Mouse (Mus musculus): Measurements from ENCODE around the gene Gp1bb. TPM values are rescaled to one million over a fixed set of nuclear protein-coding genes. Genes with fewer than 3 reads are reported as not detected.

The Gp1bb gene
- total and polyA plus RNA-seq, 3 experiments, result not detected

DNA sequence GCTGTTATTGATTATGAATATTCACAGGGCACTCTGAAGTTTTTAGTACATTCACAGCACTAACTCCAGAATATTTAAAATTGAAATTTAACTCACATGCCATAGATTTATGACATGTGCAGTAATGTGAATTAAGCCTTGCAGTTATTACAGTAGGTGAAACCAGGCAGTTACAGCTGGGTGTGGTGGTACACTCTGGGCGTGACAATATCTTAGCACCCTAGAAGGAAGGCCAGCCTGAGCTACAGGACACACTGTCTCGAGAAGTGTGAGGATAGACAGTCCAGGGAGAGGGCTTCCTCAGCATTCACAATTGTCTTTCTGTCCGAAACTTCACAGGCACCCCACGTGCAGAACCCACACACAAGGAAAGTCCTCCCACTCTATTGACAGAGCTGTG lies 22.3 kb upstream of the Gp1bb start:
- dilution Hi-C loops (cut with MboI; ENCODE audit: extremely low pct_ligation_motif_present, extremely low pct_unique_long_range_greater_than_20kb, low sequenced_read_pairs), result no loop called here
- no peaks in the 10 kb centered on the region for H3K4me1 ChIP-seq (ENCODE audit: control insufficient read depth in 1 of 2, insufficient read depth in 2 of 2)
- no peaks in the 10 kb centered on the region for H3K36me3 ChIP-seq (replicated peaks in 1 of 2; ENCODE audit: control insufficient read depth in 1 of 2, insufficient read depth in 1 of 2, low read length in 1 of 2)
- no peak overlapping the region for H3K4me2 ChIP-seq (ENCODE audit: insufficient read depth, low read depth, poor library complexity, severe bottlenecking)
- TF ChIP-seq MXI1 (IDR thresholded peaks at IDR 0.05; ENCODE audit: low read depth, low read length), result no peak
- TF ChIP-seq CHD2 (IDR thresholded peaks at IDR 0.05; ENCODE audit: low read length), result no peak
- TF ChIP-seq NELFE (IDR thresholded peaks at IDR 0.05; ENCODE audit: low read depth, low read length), result no peak
- TF ChIP-seq E2F4 (IDR thresholded peaks at IDR 0.05; ENCODE audit: insufficient replicate concordance, low read depth, low read length), result no peak
- no peak for TF ChIP-seq NRF1 (IDR thresholded peaks at IDR 0.05; ENCODE audit: low read depth, low read length)
- TF ChIP-seq ZC3H11A (IDR thresholded peaks at IDR 0.05; ENCODE audit: low read depth, low read length), result no peak
- H3K9me3 ChIP-seq (replicated peaks; ENCODE audit: low read length), result peaks cover 8% of the 10 kb centered on the region
- no peak for DNase-seq (ENCODE audit: extremely low read depth)
- H3K27ac ChIP-seq (ENCODE audit: insufficient read depth, low read depth), result no peak overlapping the region
- no peak overlapping the region for H3K9ac ChIP-seq (ENCODE audit: insufficient read depth, low read depth)
- peaks cover 56% of the 10 kb centered on the region for H3K27me3 ChIP-seq (replicated peaks)
- no peak overlapping the region for H3K4me3 ChIP-seq (replicated peaks in 1 of 3; ENCODE audit: low read depth in 2 of 3, low read length in 2 of 3, poor library complexity in 1 of 3)
- H3K79me2 ChIP-seq (replicated peaks; ENCODE audit: control insufficient read depth, extremely low read depth, insufficient read depth, poor library complexity, severe bottlenecking), result no peaks in the 10 kb centered on the region
- in situ Hi-C loops (cut with MboI; ENCODE audit: low pct_ligation_motif_present, low pct_unique_long_range_greater_than_20kb, low sequenced_read_pairs), result no loop called here

DNA sequence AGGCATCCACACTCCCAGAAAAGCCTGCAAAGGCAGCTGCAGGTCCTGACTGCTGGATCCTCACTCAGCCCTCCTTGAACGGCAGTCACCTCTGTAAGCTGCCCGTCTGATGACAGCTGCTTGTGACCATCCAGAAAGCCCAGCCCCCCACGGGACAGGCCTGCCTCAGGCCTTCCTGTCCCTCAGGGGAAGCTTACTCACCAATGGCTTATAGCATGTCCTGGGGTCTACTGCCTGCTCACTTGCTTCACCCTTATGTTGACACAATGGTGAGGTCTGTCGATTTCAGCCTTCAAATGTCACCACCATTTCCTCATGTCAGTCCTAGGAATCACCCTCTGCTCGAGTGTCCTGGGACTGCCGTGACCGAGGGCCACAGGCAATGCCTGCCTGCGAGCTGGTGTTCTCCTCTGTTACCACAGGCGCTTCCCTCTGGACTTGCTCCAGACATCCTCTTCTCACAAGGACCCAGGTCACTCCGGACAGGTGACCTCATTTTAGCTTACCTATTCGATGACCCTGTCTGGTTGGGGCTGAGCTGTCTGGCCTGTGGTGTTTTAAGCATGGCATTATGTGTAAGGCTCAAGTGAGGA lies 21.3 kb upstream of the Gp1bb start:
- no peaks in the 10 kb centered on the region for H3K79me2 ChIP-seq (replicated peaks; ENCODE audit: control insufficient read depth, extremely low read depth, insufficient read depth, poor library complexity, severe bottlenecking)
- H3K9ac ChIP-seq (ENCODE audit: insufficient read depth, low read depth), result no peak overlapping the region
- dilution Hi-C loops (cut with MboI; ENCODE audit: extremely low pct_ligation_motif_present, extremely low pct_unique_long_range_greater_than_20kb, low sequenced_read_pairs), result no loop called here
- no peak overlapping the region for H3K27ac ChIP-seq (ENCODE audit: insufficient read depth, low read depth)
- H3K9me3 ChIP-seq (replicated peaks; ENCODE audit: low read length), result peaks cover 5% of the 10 kb centered on the region
- TF ChIP-seq IRF4 (IDR thresholded peaks at IDR 0.05; ENCODE audit: low read depth, low read length) (no peak), ZKSCAN1 (IDR thresholded peaks at IDR 0.05; ENCODE audit: borderline replicate concordance, low read depth, low read length) (no peak), EP300 (IDR thresholded peaks at IDR 0.05; ENCODE audit: low read length) (no peak), ZNF384 (IDR thresholded peaks at IDR 0.05; ENCODE audit: low read depth, low read length) (no peak)
- in situ Hi-C loops (cut with MboI; ENCODE audit: low pct_ligation_motif_present, low pct_unique_long_range_greater_than_20kb, low sequenced_read_pairs), result no loop called here
- H3K4me2 ChIP-seq (ENCODE audit: insufficient read depth, low read depth, poor library complexity, severe bottlenecking), result no peak overlapping the region
- H3K4me1 ChIP-seq (ENCODE audit: control insufficient read depth in 1 of 2, insufficient read depth in 2 of 2), result no peaks in the 10 kb centered on the region
- DNase-seq (ENCODE audit: extremely low read depth), result no peak
- no peak overlapping the region for H3K4me3 ChIP-seq (replicated peaks in 1 of 3; ENCODE audit: low read depth in 2 of 3, low read length in 2 of 3, poor library complexity in 1 of 3)
- no peaks in the 10 kb centered on the region for H3K36me3 ChIP-seq (replicated peaks in 1 of 2; ENCODE audit: control insufficient read depth in 1 of 2, insufficient read depth in 1 of 2, low read length in 1 of 2)
- peaks cover 56% of the 10 kb centered on the region for H3K27me3 ChIP-seq (replicated peaks)

DNA sequence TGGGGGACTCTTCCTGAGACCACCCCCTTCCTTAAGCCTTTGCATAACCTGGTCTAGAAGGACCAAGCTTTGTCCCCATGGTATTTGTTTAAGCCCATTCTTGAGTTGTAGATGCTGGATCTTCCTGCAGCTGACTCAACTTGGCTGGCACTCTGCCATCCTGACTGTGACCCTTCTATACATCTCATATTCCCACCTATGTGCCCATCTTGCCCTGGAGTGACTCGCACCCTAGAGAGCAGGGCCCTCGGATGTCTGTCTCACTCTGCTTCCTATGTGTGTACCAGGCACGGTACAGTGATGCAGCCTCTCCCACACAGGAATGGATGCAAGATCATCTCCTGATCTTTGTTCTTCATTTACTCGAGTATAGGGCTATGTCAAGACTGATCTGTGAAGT lies 20.7 kb upstream of the Gp1bb start:
- no peak overlapping the region for H3K4me2 ChIP-seq (ENCODE audit: insufficient read depth, low read depth, poor library complexity, severe bottlenecking)
- in situ Hi-C loops (cut with MboI; ENCODE audit: low pct_ligation_motif_present, low pct_unique_long_range_greater_than_20kb, low sequenced_read_pairs) (no loop called here), dilution Hi-C loops (cut with MboI; ENCODE audit: extremely low pct_ligation_motif_present, extremely low pct_unique_long_range_greater_than_20kb, low sequenced_read_pairs) (no loop called here)
- no peaks in the 10 kb centered on the region for H3K4me1 ChIP-seq (ENCODE audit: control insufficient read depth in 1 of 2, insufficient read depth in 2 of 2)
- H3K27me3 ChIP-seq (replicated peaks), result peaks cover 56% of the 10 kb centered on the region
- no peaks in the 10 kb centered on the region for H3K9me3 ChIP-seq (replicated peaks; ENCODE audit: low read length)
- no peak overlapping the region for H3K4me3 ChIP-seq (replicated peaks in 1 of 3; ENCODE audit: low read depth in 2 of 3, low read length in 2 of 3, poor library complexity in 1 of 3)
- DNase-seq (ENCODE audit: extremely low read depth), result no peak
- no peaks in the 10 kb centered on the region for H3K36me3 ChIP-seq (replicated peaks in 1 of 2; ENCODE audit: control insufficient read depth in 1 of 2, insufficient read depth in 1 of 2, low read length in 1 of 2)
- H3K9ac ChIP-seq (ENCODE audit: insufficient read depth, low read depth), result no peak overlapping the region
- no peak overlapping the region for H3K27ac ChIP-seq (ENCODE audit: insufficient read depth, low read depth)
- no peaks in the 10 kb centered on the region for H3K79me2 ChIP-seq (replicated peaks; ENCODE audit: control insufficient read depth, extremely low read depth, insufficient read depth, poor library complexity, severe bottlenecking)
- no peak for TF ChIP-seq ZMIZ1 (IDR thresholded peaks at IDR 0.05; ENCODE audit: low read depth, low read length)
- TF ChIP-seq SMC3 (IDR thresholded peaks at IDR 0.05; ENCODE audit: low read depth, low read length), result no peak
- TF ChIP-seq IRF4 (IDR thresholded peaks at IDR 0.05; ENCODE audit: low read depth, low read length), result no peak
- TF ChIP-seq USF2 (conservative IDR thresholded peaks at IDR 0.05; ENCODE audit: low read depth, low read length), result no peak
- no peak for TF ChIP-seq ETS1 (conservative IDR thresholded peaks at IDR 0.05; ENCODE audit: low read depth, low read length)
- no peak for TF ChIP-seq RCOR1 (conservative IDR thresholded peaks at IDR 0.05; ENCODE audit: low read depth, low read length)
- TF ChIP-seq NRF1 (IDR thresholded peaks at IDR 0.05; ENCODE audit: low read depth, low read length), result no peak
- no peak for TF ChIP-seq GABPA (IDR thresholded peaks at IDR 0.05; ENCODE audit: insufficient replicate concordance, low read depth, low read length)
- TF ChIP-seq UBTF (IDR thresholded peaks at IDR 0.05; ENCODE audit: low read depth, low read length), result no peak
- TF ChIP-seq RAD21 (IDR thresholded peaks at IDR 0.05; ENCODE audit: low read depth, low read length), result no peak
- no peak for TF ChIP-seq JUND (conservative IDR thresholded peaks at IDR 0.05; ENCODE audit: low read depth, low read length)

Data from CH12.LX (cell line).